Mouse (Mus musculus): Measurements from ENCODE around the gene Auts2. TPM values are rescaled to one million over a fixed set of nuclear protein-coding genes. Genes with fewer than 3 reads are reported as not detected.

Auts2 gene
- total RNA-seq, 2 experiments from 2014 or later, result 101 to 109 TPM

DNA sequence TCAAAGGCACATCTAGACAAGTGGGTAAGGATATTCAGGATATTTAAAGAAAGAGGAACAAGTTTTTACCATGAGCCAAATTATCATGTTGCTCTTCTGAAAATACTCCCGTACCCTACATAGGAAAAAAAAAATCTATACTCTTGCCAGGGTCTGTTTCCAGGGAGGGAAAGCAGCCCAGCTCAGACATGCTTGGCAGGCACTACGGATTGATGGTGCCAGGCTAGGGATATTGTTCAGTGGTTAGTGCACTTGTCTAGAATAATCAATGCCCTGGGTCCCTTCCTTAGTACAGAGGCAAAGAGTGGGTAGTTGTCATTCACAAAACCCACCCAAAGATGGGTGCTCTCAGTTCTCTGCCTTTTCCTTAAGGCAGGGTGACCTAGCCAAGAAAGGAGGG, 90.8 kb downstream of the Auts2 start:
- DNase-seq (ENCODE audit: low spot score in 2 of 2), result no peak

DNA sequence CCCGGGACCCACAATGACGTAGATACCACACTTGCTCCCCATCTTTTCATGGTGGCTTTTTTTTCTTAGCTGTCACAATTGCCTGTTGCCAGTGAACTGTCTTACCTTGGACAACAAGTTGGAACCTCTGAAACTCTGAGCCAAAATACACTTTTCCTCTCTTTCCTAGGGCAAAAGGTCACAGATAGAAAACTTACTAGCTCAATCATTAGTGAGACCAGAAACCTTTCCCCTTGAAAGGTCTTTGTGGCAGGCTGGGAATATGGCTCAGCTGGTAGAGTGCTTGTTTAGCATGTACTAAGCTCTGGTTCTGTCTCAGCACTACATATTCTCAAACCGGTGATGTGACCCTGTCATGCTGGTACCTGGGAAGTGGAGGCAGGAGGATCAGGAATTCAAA, 93.1 kb downstream of the Auts2 start:
- DNase-seq (ENCODE audit: low spot score in 2 of 2), result no peak

DNA sequence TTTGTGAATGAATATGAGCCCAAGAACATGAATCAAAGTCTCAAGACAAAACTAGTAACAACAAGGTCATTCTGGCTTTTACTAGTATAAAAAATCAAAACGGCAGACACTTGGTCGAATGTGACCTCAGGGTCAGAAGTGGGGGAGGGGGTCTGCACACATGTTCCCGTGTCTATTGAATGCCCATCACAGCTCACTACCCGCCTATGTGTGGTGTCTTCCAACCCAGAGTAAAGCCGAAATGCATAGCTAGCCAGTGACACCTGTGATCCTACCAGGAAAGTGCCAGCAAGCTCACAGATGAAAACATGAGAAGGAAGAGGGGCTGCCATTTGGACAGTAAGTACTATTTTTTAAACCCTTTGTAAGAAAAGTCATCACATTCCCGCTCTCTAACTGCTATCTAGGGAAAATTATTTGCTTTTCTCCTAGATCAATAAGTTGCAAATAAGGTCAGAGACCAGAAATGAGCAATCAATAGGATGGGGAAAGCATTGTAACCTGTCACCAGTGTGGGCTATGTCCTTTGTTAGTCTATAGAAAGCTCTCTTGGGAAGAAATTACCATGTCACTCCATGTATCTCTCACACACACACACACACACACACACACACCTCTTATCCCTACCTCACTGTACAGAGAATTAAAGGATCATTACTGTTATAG, 94.6 kb downstream of the Auts2 start:
- DNase-seq (ENCODE audit: low spot score in 2 of 2), result no peak

DNA sequence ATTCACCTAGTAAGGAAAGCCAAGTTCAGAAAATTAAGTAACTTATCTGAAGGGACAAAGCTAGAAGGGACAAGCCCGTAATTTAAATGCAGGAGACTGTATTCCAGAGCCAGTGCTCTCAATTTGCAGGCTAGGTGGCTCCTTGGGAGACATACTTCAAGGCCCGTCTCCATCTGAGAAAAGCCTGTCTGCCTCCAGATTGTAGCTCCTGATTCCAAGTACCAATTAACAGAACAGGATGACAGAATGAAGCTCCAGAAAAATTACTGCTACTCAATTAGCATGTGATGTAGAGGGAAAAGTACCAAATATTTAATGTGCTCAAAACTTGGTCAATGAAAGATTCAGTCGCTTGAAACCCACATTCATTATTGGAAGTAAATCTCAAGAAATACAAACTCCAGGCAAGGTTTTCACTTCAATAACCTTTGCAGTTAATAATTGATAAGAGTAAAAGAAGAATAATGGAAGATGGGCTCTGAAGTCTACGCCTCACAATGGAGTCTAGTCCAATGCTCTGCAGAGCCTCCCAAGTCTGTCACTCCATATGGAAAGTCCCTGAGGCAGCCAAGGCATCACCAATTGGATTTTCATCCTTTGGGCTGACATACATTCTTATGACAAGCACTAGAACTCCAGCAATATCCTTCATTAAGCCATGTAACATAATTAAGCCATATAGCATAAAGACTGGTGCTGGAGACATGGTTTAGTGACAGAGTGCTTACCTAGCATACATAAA, 97.8 kb downstream of the Auts2 start:
- DNase-seq (ENCODE audit: low spot score in 2 of 2), result no peak

DNA sequence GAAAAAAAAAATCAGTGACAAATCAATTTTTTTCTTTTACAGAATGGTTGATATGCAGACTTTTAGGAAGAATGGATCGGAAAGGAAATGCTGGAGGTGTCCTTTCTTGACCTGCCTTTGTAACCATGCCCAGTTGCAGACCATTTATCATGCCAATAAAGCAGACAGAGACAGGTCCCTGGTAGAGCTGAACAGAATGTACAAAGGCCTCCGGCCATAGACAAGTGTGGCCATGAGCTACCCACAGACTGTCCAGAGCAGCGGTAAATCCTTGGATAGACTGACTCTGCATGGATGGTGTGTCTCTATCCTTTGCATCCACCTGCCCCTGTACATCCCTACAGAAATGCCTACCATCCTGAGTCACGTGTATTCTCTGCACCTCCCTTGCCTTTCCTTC, 100.2 kb downstream of the Auts2 start:
- no peak for DNase-seq (ENCODE audit: low spot score in 2 of 2)

DNA sequence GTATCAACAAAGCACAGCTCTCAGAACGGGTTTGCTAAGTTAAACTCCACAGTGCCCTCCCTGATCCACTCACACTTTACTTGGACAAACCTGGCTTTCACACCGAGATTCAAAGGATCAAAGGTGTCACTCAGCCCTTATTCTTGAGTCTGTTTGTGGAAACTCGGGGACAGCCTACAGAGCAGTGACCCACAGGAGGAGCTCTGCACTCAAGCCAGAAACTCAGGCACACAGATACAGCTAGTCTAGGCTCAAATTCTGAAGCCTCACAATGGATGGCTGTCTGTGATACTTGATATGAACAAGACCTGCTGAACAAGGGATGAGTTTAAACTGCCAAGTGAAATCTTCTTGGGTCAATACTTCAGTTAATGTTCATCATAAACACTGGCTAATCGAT, 104.7 kb downstream of the Auts2 start:
- DNase-seq (ENCODE audit: low spot score in 2 of 2), result no peak

DNA sequence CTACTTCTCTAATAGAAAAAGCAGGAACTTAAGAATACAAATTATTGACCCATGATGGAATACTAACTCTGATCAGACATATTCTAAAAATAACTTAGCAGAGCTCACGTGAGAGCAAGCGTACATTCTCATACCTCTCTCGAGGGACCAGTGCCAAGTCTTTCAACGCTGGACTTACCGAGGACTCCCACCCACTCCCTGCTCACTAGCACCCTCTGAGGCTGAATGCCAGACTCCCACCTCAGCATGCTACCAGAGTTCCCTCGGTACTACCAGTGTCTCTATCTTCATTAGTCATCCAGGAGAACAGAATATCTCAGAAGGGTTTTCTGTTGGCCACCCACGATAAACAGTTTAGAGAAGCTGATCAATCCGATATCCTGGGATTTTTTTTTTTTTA, 105.2 kb downstream of the Auts2 start:
- peak; percentile 28 to 29 for DNase-seq (ENCODE audit: low spot score in 2 of 2)

DNA sequence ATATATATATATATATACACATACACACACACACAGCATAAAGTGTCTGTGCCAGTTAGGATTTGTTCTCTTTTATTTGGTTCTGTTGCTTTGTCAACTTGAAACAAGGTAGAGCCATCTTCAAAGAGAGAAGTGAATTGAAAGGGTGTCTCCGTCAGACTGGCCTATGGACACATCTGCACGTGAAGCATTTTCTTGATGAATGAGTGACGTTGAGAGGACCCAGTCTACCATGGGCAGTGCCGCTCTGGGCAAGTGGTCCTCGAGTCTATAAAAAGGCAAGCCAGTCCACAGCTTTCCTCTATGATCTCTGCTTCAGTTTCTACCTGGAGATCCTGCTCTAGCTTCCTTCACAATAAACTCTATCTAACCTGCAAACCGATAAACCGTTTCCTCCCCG, 105.7 kb downstream of the Auts2 start:
- DNase-seq (ENCODE audit: low spot score in 2 of 2), result no peak

DNA sequence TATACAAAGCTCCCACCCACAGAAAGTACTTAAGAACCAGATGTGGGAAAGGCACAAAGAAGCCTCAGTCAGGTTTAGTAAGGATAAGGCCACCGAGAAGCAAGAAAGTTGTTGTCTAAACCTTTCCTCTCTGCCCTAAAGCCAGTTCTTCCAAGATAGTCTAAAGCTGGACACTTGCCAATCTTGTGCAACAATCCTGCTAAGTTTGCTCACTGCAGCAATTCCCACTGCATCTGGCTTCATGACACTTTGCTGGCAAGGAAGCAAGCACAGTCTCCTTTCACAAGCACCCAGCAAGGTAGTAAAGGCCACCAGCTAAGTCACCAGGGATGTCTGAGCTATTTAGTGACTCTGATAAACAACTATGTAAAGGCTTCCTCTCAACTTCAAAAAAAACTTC, 106.2 kb downstream of the Auts2 start:
- no peak for DNase-seq (ENCODE audit: low spot score in 2 of 2)

DNA sequence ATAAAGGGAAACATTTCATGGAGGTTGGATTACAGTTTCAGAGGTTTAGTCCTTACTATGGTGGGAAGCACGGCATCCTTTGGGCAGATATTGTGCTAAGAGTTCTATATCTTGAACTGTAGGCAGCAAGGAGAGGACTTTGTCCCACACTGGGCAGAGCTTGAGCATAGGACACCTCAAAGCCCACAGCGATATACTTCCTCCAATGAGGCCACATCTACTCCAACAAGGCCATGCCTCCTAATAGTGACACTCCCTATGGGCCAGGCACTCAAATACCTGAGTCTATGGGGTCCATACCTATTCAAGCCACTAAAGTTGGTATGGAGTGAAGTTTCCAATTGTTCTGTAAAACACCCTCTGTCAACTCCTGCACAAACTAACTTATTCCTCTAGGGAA, 106.7 kb downstream of the Auts2 start:
- DNase-seq (ENCODE audit: low spot score in 2 of 2), result no peak

DNA sequence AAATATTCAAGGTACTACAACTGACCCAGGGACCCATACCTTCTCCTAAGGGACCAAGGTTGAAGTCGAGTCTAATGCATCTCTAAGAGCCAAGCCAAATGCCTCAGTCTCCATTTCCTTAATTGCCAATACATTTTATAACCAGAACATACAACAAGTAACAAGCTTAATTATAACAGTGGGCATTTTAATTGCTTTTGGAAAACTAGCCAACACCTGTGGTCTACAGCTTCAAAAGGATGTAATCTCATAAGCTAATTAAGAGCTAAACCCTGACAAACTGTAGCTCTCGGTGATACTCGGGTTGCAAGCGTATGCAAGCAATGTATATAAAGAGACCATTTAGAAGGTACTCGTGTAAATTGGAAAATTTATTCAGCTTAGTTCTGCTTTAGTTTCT, 107.7 kb downstream of the Auts2 start:
- DNase-seq (ENCODE audit: low spot score in 2 of 2), result no peak

DNA sequence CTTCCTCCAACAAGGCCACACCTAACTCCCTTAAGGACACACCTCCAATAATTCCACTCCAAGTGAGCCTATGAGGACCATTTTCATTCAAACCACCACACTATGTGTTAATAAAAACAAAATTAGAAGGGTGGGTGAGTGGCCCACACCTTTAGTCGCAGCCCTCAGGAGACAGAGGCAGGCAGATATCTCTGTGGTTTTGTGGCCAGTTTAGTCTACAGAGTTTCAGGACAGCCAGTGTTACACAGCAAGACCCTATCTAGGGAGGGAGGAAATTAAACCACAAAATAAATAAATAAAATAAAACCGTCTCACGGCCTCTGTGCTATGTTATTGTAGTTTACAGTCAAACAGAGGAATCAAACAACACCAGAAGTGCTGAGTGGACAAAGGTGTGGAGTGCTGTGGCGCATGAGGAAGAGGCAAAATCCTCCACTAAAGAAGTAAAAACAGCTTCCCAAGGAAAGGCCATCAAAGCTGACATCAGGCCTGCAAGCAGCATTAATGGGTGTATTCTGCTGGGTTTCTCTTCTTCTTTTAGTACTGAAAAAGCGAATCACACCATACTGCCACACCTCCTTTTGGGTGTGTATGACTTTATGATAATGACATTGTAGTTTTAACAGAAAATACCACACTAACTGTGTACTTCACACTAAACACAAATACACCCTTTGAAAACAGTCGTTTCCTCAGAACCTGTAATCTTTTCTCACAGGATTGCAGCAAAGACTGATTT, 109.6 kb downstream of the Auts2 start:
- DNase-seq (ENCODE audit: low spot score in 2 of 2), result no peak

DNA sequence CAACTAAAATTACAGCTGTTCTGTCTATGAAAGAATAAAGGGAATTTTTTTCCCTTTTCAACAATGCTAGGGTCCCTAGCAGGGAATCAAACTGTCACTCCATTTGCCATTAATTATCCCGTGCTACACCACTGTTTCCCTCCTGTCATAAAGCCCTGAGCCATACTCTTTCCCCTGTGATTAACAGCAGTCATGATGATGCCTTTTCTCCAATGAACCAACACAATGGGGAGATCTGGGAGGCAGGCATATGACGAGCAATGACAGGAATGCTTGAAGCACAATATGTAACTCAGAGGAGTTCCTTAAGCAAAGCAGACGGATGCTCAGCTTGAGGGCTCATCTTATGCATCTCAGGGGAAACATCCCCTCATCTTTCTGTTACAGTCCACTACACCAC, 113.8 kb downstream of the Auts2 start:
- no peak for DNase-seq (ENCODE audit: low spot score in 2 of 2)

DNA sequence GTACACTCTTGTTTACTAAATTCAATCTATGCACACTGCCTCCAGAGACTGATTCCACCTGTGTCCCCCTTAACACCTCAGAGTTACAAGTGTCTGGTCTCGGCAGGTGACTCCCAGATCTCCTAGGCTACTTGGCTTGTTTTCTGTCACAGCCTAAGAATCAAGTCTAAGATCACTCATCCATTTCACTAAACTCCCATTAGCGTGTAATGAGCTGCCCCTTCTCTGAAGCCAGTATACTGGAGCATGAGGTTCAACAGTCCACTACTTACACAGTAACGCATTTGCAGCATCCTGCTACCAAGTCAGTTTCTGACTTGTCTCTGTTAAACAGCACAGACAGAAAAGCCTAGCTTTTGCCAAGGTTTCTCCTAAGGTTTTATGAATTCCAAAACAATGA, 116.8 kb downstream of the Auts2 start:
- no peak for DNase-seq (ENCODE audit: low spot score in 2 of 2)

DNA sequence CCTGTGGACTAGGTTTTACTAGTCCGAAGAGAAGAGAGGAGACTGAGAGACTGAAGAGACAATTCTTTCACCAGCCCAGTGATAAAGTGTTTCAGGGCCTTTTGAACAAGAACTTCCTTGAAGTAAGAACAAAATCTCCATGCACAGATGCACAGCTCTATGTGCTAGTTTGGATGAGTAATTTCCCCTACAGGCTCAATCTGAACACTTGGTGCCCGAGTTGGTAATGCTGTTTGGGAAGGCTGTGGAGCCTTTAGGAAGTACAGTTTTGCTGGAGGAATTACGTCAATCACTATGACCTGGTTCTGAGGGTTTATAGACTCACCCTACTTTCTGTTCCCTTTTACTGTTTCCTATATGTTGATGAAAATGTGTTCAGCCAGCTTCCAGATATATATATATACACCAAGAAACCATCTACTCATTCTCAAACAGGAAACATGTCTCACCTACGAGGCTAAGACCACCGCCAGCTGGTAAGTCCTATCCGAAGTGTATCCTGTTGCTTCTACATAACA, 117.3 kb downstream of the Auts2 start:
- no peak for DNase-seq (ENCODE audit: low spot score in 2 of 2)

DNA sequence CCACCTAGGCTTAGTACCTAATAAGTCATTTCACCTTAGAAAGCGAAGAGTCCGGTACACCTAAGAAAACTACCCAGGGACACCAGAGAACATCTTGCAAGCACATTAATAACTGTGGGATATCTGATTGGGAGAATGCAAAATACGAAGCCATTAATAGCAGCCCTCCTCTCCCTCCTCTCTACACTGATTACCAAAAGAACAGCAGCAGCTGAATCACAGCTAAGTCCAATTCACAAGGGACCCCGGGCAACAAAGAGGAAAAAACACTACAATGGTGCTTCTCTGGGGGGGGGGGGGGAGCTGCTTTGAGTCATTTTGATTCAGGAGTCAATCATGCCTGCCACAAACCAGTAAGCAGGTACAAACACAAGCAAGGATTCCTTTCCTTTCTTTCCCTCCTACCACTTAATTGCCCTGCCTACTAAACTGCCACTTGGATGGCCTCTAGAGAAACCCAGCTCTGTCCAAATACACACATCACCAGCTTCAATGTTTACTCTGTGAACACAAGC, 132.7 kb downstream of the Auts2 start:
- no peak for DNase-seq (ENCODE audit: low spot score in 2 of 2)

DNA sequence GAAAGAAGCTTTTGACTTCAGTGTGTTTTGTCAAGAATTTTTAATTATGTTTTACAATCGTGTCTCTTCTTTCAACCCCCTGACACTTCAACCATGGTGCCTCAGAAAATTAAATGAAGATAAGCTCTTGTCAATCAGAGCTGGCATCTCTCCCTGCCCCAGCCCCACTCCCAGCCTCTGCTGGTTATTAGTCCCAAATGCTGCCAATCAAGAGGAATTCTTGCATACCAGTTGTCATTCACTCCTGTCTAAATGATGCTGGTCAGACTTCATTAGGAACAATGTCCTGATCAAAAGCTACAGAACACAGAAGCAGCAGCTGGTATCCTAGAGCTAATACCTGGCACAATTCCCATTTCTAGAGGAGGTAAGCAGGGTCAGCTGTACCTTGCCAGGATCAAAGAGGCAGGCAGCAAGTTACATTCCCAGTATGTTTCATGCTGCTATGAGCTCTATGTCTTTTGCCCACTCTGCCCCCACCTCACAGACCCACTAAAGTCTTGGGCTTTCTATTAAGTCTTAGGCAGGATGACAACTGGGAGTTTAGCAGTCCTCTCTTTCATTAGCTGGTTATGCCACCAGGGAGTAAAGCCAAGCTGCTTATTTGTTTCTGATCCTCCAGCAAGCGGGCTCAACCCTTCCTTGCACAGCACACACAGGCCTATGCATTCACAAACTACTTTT, 134.1 kb downstream of the Auts2 start:
- DNase-seq (ENCODE audit: low spot score in 2 of 2), result no peak

DNA sequence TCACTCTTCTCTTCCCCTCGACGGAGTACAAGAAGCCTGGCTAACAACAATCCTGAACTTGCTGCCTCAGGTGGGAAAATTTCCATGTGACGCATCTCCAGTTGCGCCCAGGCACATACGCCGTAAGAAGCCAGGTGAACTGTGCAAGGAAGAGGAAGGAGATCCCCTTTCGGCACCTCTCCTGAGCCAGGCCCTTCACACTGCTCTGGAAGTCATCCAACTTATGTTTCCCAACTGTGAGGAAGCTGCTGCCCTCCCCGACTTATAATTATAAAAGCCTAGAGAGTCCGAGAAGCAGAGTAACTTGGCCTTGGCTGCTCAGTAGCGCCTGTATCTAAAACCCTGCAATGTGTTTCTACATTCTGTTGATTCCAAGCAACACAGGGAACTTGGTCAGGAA, 142.6 kb downstream of the Auts2 start:
- no peak for DNase-seq (ENCODE audit: low spot score in 2 of 2)

DNA sequence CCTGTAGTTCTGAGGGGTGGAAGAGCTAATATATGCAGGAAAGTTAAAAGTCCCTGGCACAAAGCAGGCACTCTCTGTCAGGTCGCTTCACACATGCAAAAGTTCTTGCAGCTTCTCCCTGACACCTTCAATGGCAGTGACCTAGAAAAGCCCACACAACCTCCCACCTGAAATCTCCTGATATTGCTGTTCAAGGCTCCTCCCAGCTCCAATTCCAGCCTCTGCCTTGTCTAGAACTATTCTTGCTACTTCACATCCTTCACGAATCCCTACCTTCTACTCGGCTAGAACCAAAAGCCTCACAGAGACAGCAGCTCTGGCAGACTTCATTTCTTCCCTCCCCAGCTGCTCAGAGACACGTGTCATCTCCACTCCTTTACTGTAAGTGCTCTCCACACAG, 143.7 kb downstream of the Auts2 start:
- peak in 1 of 2 experiments; percentile 33 for DNase-seq (ENCODE audit: low spot score in 2 of 2)

DNA sequence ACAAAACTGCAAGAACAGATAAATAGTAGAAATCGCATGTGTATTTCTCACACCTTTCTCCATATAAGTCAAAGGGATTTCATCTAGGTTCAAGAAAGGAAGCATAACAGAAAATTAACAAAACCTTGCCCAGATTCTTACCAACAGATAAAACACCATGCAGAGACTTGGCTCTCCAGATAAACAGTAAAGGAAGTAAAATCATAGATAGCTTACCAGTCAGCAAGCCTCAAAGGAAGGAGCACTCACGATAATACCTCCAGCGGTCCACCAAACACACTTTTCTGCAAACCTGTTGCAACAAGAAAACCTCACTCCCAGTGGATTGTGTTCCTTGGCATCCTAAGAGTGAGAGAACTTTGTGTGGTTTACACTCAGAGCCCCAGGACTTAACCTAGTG, 147.2 kb downstream of the Auts2 start:
- no peak for DNase-seq (ENCODE audit: low spot score in 2 of 2)

DNA sequence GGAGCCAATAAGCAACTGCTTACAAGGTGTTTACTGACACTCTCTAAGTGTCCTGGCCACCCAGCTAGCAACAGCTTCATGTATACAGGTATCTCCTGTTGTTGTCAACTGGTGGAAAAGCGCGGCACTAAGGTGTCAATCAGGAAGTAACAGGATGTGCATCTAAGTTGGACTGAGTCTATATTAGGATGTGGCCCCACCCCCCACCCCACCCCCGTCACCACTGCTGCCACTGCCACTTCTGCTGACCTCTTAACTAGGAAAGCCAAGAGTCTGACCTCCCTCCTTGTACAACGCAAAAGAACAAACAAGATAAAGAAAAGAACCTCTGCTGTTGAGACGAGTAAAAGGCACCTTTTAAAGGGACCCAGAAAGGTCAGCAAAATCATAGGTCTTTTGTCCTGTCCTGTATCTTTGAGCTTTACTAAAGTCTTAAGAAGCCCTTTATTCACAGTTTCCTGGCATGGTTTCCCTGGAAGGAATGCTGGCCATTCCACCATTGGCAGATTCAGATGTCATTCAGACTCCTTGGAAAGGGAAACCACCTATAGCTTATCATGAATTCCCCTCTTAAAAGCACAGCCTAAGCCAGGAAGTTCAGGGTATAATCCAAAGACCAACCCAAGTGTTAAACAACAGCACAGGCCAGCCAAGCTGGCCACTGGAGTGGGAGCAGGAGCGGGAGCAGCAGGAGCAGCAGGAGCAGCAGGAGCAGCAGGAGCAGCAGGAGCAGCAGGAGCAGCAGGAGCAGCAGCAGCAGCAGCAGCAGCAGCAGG, 148.2 kb downstream of the Auts2 start:
- DNase-seq (ENCODE audit: low spot score in 2 of 2), result no peak

Measured in left cerebral cortex, adult 18-20 months (tissue).